Mouse (Mus musculus): ENCODE results near the gene Pnck. TPM values are rescaled to one million over a fixed set of nuclear protein-coding genes. Genes with fewer than 3 reads are reported as not detected.

Pnck gene
- polyA plus RNA-seq, 1 experiment from 2014 or later: 118 TPM

GRCm38 (mm10) chrX:73655529-73655928 lies 4.4 kb downstream of the Pnck start:
- Histone ChIP-seq H3K4me1 (ENCODE audit: control insufficient read depth, insufficient read depth, low read length) (no peaks in the 10 kb centered on the region), H3K36me3 (ENCODE audit: control insufficient read depth, insufficient read depth, low read length) (no peaks in the 10 kb centered on the region), H3K9ac (ENCODE audit: low read length) (no peak overlapping the region), H3K27me3 (replicated peaks; ENCODE audit: control insufficient read depth, insufficient read depth, low read length) (no peaks in the 10 kb centered on the region), H3K4me2 (ENCODE audit: low read length) (no peak overlapping the region), H3K4me3 (ENCODE audit: low read depth, low read length) (no peak overlapping the region), H3K9me3 (replicated peaks; ENCODE audit: control insufficient read depth, low read length) (no peaks in the 10 kb centered on the region), H3K27ac (ENCODE audit: low read depth, low read length) (no peak overlapping the region)
- no peak for DNase-seq (ENCODE audit: low spot score)
- WGBS: 68% methylated on average over 3 of the region's 3 CpGs
- no peak for ATAC-seq

GRCm38 (mm10) chrX:73654177-73654576 lies 5.7 kb downstream of the Pnck start:
- 15% methylated on average over 6 of the region's 6 CpGs for WGBS
- H3K4me2 ChIP-seq (ENCODE audit: low read length): no peak overlapping the region
- H3K9ac ChIP-seq (ENCODE audit: low read length): no peak overlapping the region
- no peak overlapping the region for H3K27ac ChIP-seq (ENCODE audit: low read depth, low read length)
- H3K36me3 ChIP-seq (ENCODE audit: control insufficient read depth, insufficient read depth, low read length): no peaks in the 10 kb centered on the region
- no peaks in the 10 kb centered on the region for H3K4me1 ChIP-seq (ENCODE audit: control insufficient read depth, insufficient read depth, low read length)
- no peaks in the 10 kb centered on the region for H3K9me3 ChIP-seq (replicated peaks; ENCODE audit: control insufficient read depth, low read length)
- DNase-seq (ENCODE audit: low spot score) (peak; percentile 72), ATAC-seq (0 out of 2 replicates have a peak, but pooled peaks have one; percentile 59)
- no peaks in the 10 kb centered on the region for H3K27me3 ChIP-seq (replicated peaks; ENCODE audit: control insufficient read depth, insufficient read depth, low read length)
- no peak overlapping the region for H3K4me3 ChIP-seq (ENCODE audit: low read depth, low read length)

GRCm38 (mm10) chrX:73653392-73653791 lies 6.5 kb downstream of the Pnck start:
- DNase-seq (ENCODE audit: low spot score) (no peak), ATAC-seq (no peak)
- Histone ChIP-seq H3K27ac (ENCODE audit: low read depth, low read length) (no peak overlapping the region), H3K4me2 (ENCODE audit: low read length) (no peak overlapping the region), H3K9ac (ENCODE audit: low read length) (no peak overlapping the region), H3K36me3 (ENCODE audit: control insufficient read depth, insufficient read depth, low read length) (no peaks in the 10 kb centered on the region), H3K4me1 (ENCODE audit: control insufficient read depth, insufficient read depth, low read length) (no peaks in the 10 kb centered on the region), H3K27me3 (replicated peaks; ENCODE audit: control insufficient read depth, insufficient read depth, low read length) (no peaks in the 10 kb centered on the region), H3K9me3 (replicated peaks; ENCODE audit: control insufficient read depth, low read length) (no peaks in the 10 kb centered on the region), H3K4me3 (ENCODE audit: low read depth, low read length) (no peak overlapping the region)
- WGBS: 91% methylated on average over 6 of the region's 6 CpGs

GRCm38 (mm10) chrX:73650869-73651268 lies 9.0 kb downstream of the Pnck start:
- Histone ChIP-seq H3K27ac (ENCODE audit: low read depth, low read length) (no peak overlapping the region), H3K9me3 (replicated peaks; ENCODE audit: control insufficient read depth, low read length) (no peaks in the 10 kb centered on the region), H3K36me3 (ENCODE audit: control insufficient read depth, insufficient read depth, low read length) (no peaks in the 10 kb centered on the region), H3K4me2 (ENCODE audit: low read length) (no peak overlapping the region), H3K27me3 (replicated peaks; ENCODE audit: control insufficient read depth, insufficient read depth, low read length) (no peaks in the 10 kb centered on the region), H3K9ac (ENCODE audit: low read length) (no peak overlapping the region), H3K4me3 (ENCODE audit: low read depth, low read length) (no peak overlapping the region), H3K4me1 (ENCODE audit: control insufficient read depth, insufficient read depth, low read length) (no peaks in the 10 kb centered on the region)
- ATAC-seq (no peak), DNase-seq (ENCODE audit: low spot score) (no peak)
- WGBS: 84% methylated on average over 3 of the region's 3 CpGs

GRCm38 (mm10) chrX:73645121-73645520 lies 14.8 kb downstream of the Pnck start:
- Histone ChIP-seq H3K4me2 (ENCODE audit: low read length) (no peak overlapping the region), H3K4me3 (ENCODE audit: low read depth, low read length) (no peak overlapping the region), H3K4me1 (ENCODE audit: control insufficient read depth, insufficient read depth, low read length) (no peaks in the 10 kb centered on the region), H3K27ac (ENCODE audit: low read depth, low read length) (no peak overlapping the region), H3K36me3 (ENCODE audit: control insufficient read depth, insufficient read depth, low read length) (no peaks in the 10 kb centered on the region), H3K9ac (ENCODE audit: low read length) (no peak overlapping the region), H3K27me3 (replicated peaks; ENCODE audit: control insufficient read depth, insufficient read depth, low read length) (no peaks in the 10 kb centered on the region), H3K9me3 (replicated peaks; ENCODE audit: control insufficient read depth, low read length) (no peaks in the 10 kb centered on the region)
- ATAC-seq: no peak
- 32% methylated on average over 4 of the region's 4 CpGs for WGBS
- DNase-seq (ENCODE audit: low spot score): no peak

DNA sequence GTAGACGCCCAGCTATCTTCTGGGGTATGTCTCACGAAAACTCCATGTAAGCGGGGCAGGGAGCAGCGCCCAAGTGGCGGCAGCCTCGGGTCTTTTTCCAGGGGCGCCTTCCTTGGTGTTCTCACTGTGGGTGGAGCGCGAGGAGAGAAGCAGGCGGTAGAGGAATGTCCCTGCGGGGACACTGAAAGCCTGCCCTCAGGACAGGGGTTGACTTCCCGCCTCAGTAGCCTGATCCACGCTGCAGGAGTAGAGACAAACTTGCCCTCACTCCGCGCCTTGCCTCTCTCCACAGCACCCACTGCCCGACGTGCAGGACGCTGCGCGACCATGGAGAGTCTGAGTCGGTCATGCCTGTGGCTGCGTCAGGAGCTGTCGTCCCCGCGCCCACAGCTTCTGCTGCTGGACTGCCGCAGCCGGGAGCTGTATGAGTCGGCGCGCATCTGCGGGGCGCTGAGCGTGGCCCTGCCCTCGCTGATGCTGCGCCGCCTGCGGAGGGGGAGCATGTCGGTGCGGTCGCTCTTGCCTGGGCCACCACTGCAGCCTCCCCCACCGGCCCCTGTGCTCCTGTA lies 19.9 kb downstream of the Pnck start:
- Histone ChIP-seq H3K27ac (ENCODE audit: low read depth, low read length) (no peak overlapping the region), H3K4me3 (ENCODE audit: low read depth, low read length) (peak overlapping the region; percentile 19), H3K4me1 (ENCODE audit: control insufficient read depth, insufficient read depth, low read length) (no peaks in the 10 kb centered on the region), H3K27me3 (replicated peaks; ENCODE audit: control insufficient read depth, insufficient read depth, low read length) (peaks cover 27% of the 10 kb centered on the region), H3K36me3 (ENCODE audit: control insufficient read depth, insufficient read depth, low read length) (no peaks in the 10 kb centered on the region), H3K9ac (ENCODE audit: low read length) (no peak overlapping the region), H3K9me3 (replicated peaks; ENCODE audit: control insufficient read depth, low read length) (no peaks in the 10 kb centered on the region), H3K4me2 (ENCODE audit: low read length) (peak overlapping the region; percentile 49)
- ATAC-seq: 0 out of 2 replicates have a peak, but pooled peaks have one; percentile 35
- DNase-seq (ENCODE audit: low spot score): peak; percentile 9
- 34% methylated on average over 41 of the region's 41 CpGs for WGBS

DNA sequence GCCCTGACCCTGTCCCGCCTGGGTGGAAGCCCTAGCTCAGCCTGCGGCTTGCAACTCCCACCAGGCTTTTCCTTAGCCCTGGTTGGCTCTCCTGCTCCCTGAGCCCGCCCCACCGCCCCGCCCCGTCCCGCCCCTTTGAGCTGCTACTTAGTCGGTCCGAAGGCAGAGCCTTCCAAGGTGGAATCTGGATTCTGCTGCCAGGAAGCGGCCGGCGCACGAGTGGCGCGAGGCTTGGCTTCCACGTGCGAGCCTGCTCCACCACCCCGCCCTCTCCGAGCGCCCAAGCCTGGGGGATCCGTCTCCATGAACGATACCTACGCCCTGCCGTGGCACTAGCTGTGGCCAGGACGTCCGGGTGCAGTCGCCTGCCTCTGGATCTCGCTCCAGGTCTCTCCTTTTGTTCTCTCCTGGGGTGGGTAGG lies 20.7 kb downstream of the Pnck start, which contains the start of gene Dusp9:
Dusp9 (plus strand) TSS at position 165 of the 421 bp plus-strand sequence.
- H3K9ac ChIP-seq (ENCODE audit: low read length): peak within 1 kb of the TSS; percentile 29; the same call in 1 of the 2 replicates
- H3K4me3 ChIP-seq (ENCODE audit: low read depth, low read length): peak within 1 kb of the TSS; percentile 19
- peak; percentile 51 for DNase-seq (ENCODE audit: low spot score)
- no peaks in the 10 kb centered on the region for H3K4me1 ChIP-seq (ENCODE audit: control insufficient read depth, insufficient read depth, low read length)
- no peak within 1 kb of the TSS for H3K27ac ChIP-seq (ENCODE audit: low read depth, low read length)
- no peaks in the 10 kb centered on the region for H3K36me3 ChIP-seq (ENCODE audit: control insufficient read depth, insufficient read depth, low read length)
- H3K9me3 ChIP-seq (replicated peaks; ENCODE audit: control insufficient read depth, low read length): no peaks in the 10 kb centered on the region
- H3K27me3 ChIP-seq (replicated peaks; ENCODE audit: control insufficient read depth, insufficient read depth, low read length): peaks cover 27% of the 10 kb centered on the region
- H3K4me2 ChIP-seq (ENCODE audit: low read length): peak within 1 kb of the TSS; percentile 49
- WGBS: 26% methylated on average over 28 of the region's 28 CpGs
- ATAC-seq: peak; percentile 77

DNA sequence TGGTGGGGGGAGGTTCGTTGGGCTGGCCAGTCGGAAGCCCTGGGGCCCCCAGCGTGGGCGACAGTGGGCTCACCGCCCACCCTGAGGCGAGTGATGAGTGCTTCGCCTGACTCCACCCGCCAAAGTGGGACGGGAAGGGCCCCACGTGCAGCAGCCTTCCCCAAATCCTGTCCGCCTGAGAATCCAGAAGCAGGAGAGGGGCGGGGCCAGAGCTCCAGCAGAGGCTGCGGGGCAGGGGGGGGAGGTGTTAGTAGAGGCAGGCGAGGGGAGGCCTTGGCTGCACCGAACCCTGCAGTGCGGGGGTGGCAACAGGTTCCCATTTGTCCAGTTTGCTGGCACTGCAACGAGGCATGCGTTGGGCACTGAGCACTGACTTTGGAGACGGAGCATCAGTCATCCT lies 22.5 kb downstream of the Pnck start:
- Histone ChIP-seq H3K27ac (ENCODE audit: low read depth, low read length) (no peak overlapping the region), H3K4me2 (ENCODE audit: low read length) (peak overlapping the region; percentile 56), H3K9ac (ENCODE audit: low read length) (peak overlapping the region; percentile 45; the same call in 1 of the 2 replicates), H3K4me3 (ENCODE audit: low read depth, low read length) (peak overlapping the region; percentile 24), H3K4me1 (ENCODE audit: control insufficient read depth, insufficient read depth, low read length) (no peaks in the 10 kb centered on the region), H3K27me3 (replicated peaks; ENCODE audit: control insufficient read depth, insufficient read depth, low read length) (peaks cover 27% of the 10 kb centered on the region), H3K9me3 (replicated peaks; ENCODE audit: control insufficient read depth, low read length) (no peaks in the 10 kb centered on the region), H3K36me3 (ENCODE audit: control insufficient read depth, insufficient read depth, low read length) (no peaks in the 10 kb centered on the region)
- DNase-seq (ENCODE audit: low spot score) (no peak), ATAC-seq (no peak)
- WGBS: 36% methylated on average over 19 of the region's 19 CpGs

GRCm38 (mm10) chrX:73635425-73635824 lies 24.5 kb downstream of the Pnck start:
- H3K9ac ChIP-seq (ENCODE audit: low read length): no peak overlapping the region
- WGBS: 45% methylated on average over 15 of the region's 19 CpGs
- H3K36me3 ChIP-seq (ENCODE audit: control insufficient read depth, insufficient read depth, low read length): no peaks in the 10 kb centered on the region
- no peaks in the 10 kb centered on the region for H3K9me3 ChIP-seq (replicated peaks; ENCODE audit: control insufficient read depth, low read length)
- no peak for ATAC-seq
- no peak overlapping the region for H3K4me3 ChIP-seq (ENCODE audit: low read depth, low read length)
- peaks cover 27% of the 10 kb centered on the region for H3K27me3 ChIP-seq (replicated peaks; ENCODE audit: control insufficient read depth, insufficient read depth, low read length)
- peak overlapping the region; percentile 23; the same call in 1 of the 2 replicates for H3K4me2 ChIP-seq (ENCODE audit: low read length)
- DNase-seq (ENCODE audit: low spot score): peak; percentile 13
- H3K27ac ChIP-seq (ENCODE audit: low read depth, low read length): no peak overlapping the region
- no peaks in the 10 kb centered on the region for H3K4me1 ChIP-seq (ENCODE audit: control insufficient read depth, insufficient read depth, low read length)

All from forebrain, embryonic 14.5 days (tissue).